Mouse (Mus musculus) cerebellum, postnatal 25 days (tissue): ENCODE measurements at regions not wholly inside any gene's neighbourhood (a gene's known extent, or its start where the extent isn't known, plus 50 kb on each side); places are given as distances from the start of the nearest gene placed in this dataset.
A peak's percentile ranks its signal among the peaks of the same experiment; 100 is the strongest.
"Not testable (repeated sequence)": the region's sequence is repeated elsewhere in the genome, so short reads cannot be mapped to it uniquely, and the experiment has no call there.

Source experiments
- DNase-seq, 2 experiments: peaks; one replicate each; pipeline ENCODE4 v3.0.0; 2021; ENCODE audit warnings: mixed read lengths in 2 of 2

GRCm38 (mm10) chrX:77307374-77307773 is 203.4 kb upstream of the Tbl1x start:
- no peak for DNase-seq

GRCm38 (mm10) chrX:77314384-77314783 is 196.4 kb upstream of the Tbl1x start:
- DNase-seq, result peak; percentile 43 to 67

- DNase-seq, result no peak
Observed at GRCm38 (mm10) chrX:77323644-77324043, 187.2 kb upstream of the Tbl1x start.

- no peak for DNase-seq
Observed at GRCm38 (mm10) chrX:77353181-77353580, 157.6 kb upstream of the Tbl1x start.

- DNase-seq, result no peak
Observed at GRCm38 (mm10) chrX:77360551-77360950, 150.3 kb upstream of the Tbl1x start.

- no peak for DNase-seq
Observed at GRCm38 (mm10) chrX:77361106-77361505, 149.7 kb upstream of the Tbl1x start.

- DNase-seq, result no peak
Observed at GRCm38 (mm10) chrX:77363657-77364056, 147.2 kb upstream of the Tbl1x start.

DNA sequence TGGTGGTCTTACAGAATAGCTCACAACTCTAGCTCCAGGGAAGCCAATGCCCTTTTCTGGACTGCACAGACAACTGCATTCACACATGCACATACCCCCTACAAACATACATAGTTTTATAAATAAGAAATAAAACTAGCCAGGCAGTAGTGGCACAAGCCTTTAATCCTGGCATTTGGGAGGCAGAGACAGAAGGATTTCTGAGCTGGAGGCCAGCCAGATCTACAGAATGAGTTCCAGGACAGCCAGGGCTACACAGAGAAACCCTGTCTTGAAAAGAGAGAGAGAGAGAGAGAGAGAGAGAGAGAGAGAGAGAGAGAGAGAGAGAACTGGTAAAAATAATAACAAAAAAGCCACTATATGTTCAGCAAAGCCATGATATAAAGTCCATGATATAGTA is 143.5 kb upstream of the Tbl1x start:
- peak in 1 of 2 experiments; percentile 51 for DNase-seq

DNA sequence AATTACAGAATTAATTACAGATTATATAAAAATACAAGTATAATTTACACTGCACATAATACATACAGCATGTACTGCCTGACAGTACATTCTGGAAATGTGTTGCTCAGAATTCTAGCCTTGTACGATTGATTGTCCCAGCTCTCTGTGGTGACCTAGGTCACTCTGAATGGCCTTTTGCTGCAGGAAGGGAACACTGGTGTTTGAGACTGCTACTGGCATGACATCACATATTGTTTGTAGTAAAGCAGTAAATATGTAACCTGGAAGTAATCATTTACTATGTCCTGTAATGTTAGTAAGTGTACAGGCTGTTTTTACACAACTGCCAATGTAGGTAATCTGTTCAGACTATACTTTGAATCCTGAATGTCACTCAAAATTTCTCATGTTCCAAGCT is 123.5 kb upstream of the Tbl1x start:
- no peak for DNase-seq

DNA sequence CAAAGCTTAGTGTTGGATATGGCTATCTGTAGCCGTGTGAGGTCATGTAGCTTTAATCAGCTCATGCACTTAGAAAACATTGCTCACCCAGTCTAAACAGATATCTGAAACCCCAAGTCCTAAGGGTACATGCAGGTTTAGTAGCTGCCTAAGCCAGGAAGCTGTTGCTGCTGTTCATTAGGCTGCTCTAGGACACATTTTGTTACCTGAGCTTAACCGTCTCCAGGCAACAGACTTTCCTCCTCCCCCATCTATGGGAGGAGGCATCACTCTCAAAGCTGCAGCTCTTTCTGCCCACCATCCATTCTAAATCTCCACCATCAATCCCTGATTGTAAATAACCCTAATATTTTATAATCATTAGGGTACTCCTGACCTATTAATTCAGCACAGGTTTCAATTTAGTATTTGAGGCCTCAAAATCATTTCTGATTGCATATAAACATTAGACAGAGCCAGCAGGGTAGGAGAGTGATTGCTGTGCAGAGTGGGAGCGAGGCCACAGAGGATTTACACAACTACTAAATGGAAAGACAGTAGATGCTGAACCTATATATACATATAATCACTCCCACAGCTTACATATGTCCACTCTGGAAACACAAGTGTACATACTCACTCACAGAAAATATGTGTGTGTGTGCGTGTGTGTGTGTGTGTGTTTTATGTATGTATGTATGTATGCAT is 118.9 kb upstream of the Tbl1x start:
- no peak for DNase-seq

- no peak for DNase-seq
Observed at GRCm38 (mm10) chrX:77406896-77407295, 103.9 kb upstream of the Tbl1x start.

DNA sequence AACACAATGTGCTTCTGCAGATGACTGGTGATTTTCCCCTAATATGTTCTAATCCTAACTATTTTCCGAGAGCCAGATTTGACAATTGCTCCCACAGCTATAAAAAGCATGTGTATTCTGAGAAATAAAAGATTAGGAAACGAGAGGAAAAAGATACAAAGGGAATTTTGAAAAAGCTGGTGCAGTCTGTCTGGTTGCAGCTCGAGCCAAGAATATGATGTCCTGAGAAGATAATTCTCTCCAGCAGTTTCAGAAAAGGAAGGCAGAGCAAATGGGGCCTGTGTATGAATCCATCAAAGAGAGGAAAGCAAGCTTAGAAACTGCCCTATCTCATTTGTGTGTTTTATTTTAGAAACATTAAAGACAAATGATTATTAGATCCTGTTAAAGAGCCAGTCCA is 102.9 kb upstream of the Tbl1x start:
- no peak for DNase-seq

GRCm38 (mm10) chrX:77409370-77409769 is 101.4 kb upstream of the Tbl1x start:
- peak; percentile 60 to 61 for DNase-seq

- no peak for DNase-seq
Observed at GRCm38 (mm10) chrX:77410812-77411211, 100.0 kb upstream of the Tbl1x start.

- no peak for DNase-seq
Observed at GRCm38 (mm10) chrX:77414156-77414555, 96.7 kb upstream of the Tbl1x start.

GRCm38 (mm10) chrX:77417766-77418165 is 93.0 kb upstream of the Tbl1x start:
- no peak for DNase-seq

DNA sequence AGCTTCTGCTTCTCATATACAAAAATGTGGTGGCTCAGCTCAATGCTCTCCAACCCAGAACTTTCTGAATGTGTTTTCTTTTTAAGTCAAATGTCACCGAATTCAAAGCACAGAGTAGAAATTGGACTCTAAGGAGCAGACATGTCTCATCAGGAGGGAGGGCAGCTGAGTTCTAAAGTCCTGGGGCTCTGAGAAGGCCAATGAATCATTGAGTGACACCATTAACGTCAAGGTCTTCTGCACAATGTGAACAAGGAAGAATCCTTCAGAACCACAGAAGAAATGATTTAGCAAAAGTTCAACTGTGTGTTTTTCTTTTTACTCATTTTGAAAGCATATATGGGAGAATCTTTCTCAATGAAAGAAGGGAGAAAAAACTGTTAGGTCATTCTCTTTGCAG is 88.6 kb upstream of the Tbl1x start:
- DNase-seq, result no peak

GRCm38 (mm10) chrX:77424792-77425727 is 85.8 kb upstream of the Tbl1x start:
- DNase-seq, result no peak

DNA sequence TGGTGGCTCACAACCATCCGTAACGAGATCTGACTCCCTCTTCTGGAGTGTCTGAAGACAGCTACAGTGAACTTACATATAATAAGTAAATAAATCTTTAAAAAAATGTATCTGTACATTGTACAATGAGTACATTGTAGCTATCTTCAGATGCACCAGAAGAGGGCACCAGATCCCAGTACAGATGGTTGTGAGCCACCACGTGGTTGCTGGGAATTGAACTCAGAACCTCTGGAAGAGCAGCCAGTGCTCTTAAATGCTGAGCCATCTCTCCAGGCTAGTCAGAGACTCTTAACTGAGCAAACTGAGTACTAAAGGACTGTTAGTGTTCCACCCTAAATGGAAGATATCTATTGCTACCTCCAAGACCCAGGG is 85.1 kb upstream of the Tbl1x start:
- not testable (repeated sequence) for DNase-seq

GRCm38 (mm10) chrX:77426836-77427235 is 84.0 kb upstream of the Tbl1x start:
- peak; percentile 19 to 46 for DNase-seq

DNA sequence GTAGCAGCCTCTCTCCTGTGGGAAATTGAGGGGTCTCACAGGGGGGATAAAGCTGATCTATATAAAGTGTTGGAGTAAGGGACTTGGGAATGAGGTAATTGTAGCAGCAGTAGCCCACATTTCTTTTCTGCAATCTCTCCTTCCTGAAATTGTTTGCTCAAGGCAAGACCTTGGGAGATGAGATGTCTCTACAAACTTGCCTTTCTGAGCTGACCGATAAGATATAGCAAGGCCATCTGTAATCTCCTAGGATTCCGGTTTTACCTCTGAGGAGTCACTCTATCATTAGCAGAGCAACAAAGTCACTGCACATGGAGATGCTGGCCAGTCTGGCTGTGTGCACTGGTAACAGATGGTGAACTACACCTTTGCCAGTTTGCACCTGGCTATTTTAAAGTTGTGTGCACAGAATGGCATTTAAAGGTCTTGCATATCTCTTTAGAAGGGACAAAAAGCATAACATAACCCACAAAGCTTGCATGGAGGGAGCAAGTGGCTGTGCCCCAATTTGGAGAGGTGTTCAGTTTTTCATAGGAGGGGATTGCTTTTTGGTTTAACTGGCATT is 78.7 kb upstream of the Tbl1x start:
- DNase-seq, result peak; percentile 42 to 50

GRCm38 (mm10) chrX:77432846-77433810 is 77.7 kb upstream of the Tbl1x start:
- peak; percentile 94 to 97 for DNase-seq

- DNase-seq, result no peak
Observed at GRCm38 (mm10) chrX:77433811-77434192, 77.0 kb upstream of the Tbl1x start.
